Mouse (Mus musculus): ENCODE data around the gene Usp1. TPM values are rescaled to one million over a fixed set of nuclear protein-coding genes. Genes with fewer than 3 reads are reported as not detected.
A peak's percentile ranks its signal among the peaks of the same experiment; 100 is the strongest.

The Usp1 gene
- polyA plus RNA-seq (2015; fragmentation: Nextera tagmentation; extraction: Ambion mirVana), result 66.6 and 82.6 TPM in 2 replicates

DNA sequence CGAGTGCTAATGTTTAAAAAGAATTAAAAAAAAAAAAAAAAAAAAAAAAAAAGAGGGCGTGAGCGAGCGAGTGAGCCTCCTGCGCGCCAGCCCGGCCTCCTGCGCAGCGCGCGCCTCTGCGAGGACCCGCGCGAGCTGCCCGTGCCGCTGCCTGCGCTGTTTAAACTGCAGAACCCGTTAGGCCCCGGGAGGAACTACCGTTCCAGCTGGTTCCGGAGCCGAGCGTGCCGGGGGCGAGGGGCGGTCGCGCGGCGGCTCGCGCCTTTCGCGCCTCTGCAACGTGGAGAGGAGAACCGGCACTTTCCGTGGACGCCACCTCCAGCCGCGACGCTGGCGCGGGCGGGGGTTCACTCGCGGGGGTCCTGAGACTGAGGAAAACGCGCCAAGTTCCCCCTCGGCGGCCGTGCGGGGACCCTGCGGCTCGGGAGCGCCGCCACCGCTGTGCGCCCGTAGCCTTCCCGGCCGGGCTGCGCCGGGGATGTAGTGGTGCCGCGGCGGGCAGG, at the start of gene Usp1:
TSS of gene Usp1 (plus strand) at position 243 of the 503 bp plus-strand sequence.
- peak within 1 kb of the TSS; percentile 97 for H3K4me3 ChIP-seq

GRCm38 (mm10) chr4:98882706-98883105, 40.9 kb upstream of the Usp1 start:
- no peak for ATAC-seq (ENCODE audit: insufficient number of reproducible peaks, low FRiP score, low TSS enrichment, low read depth)
- WGBS, result 64% methylated on average over 3 of the region's 3 CpGs

More for the DNA sequence above, at the start of gene Usp1:
- peak; percentile 42 for ATAC-seq (ENCODE audit: insufficient number of reproducible peaks, low FRiP score, low TSS enrichment, low read depth)
- H3K36me3 ChIP-seq, result no peaks in the 10 kb centered on the region
- no peaks in the 10 kb centered on the region for H3K9me3 ChIP-seq
- peaks cover 15% of the 10 kb centered on the region for H3K4me1 ChIP-seq
- under 1% methylated on average over 65 of the region's 67 CpGs for WGBS
- peak within 1 kb of the TSS; percentile 76 for H3K9ac ChIP-seq
- H3K27ac ChIP-seq, result peak within 1 kb of the TSS; percentile 100
- H3K27me3 ChIP-seq, result no peaks in the 10 kb centered on the region
- H3K4me2 ChIP-seq, result peak within 1 kb of the TSS; percentile 67

GRCm38 (mm10) chr4:98886377-98886776, 37.2 kb upstream of the Usp1 start:
- Histone ChIP-seq H3K4me1 (no peaks in the 10 kb centered on the region), H3K9me3 (no peaks in the 10 kb centered on the region), H3K4me3 (no peak overlapping the region), H3K9ac (no peak overlapping the region), H3K27me3 (no peaks in the 10 kb centered on the region), H3K36me3 (no peaks in the 10 kb centered on the region), H3K4me2 (no peak overlapping the region), H3K27ac (no peak overlapping the region)
- whole genome bisulfite sequencing, result 71% methylated on average over 4 of the region's 4 CpGs
- no peak for ATAC-seq (ENCODE audit: insufficient number of reproducible peaks, low FRiP score, low TSS enrichment, low read depth)

More at GRCm38 (mm10) chr4:98882706-98883105, 40.9 kb upstream of the Usp1 start:
- no peak overlapping the region for H3K4me2 ChIP-seq
- H3K27ac ChIP-seq, result no peak overlapping the region
- no peak overlapping the region for H3K4me3 ChIP-seq
- H3K27me3 ChIP-seq, result no peaks in the 10 kb centered on the region
- no peaks in the 10 kb centered on the region for H3K9me3 ChIP-seq
- no peaks in the 10 kb centered on the region for H3K4me1 ChIP-seq
- no peaks in the 10 kb centered on the region for H3K36me3 ChIP-seq
- no peak overlapping the region for H3K9ac ChIP-seq

- no peak overlapping the region for H3K4me3 ChIP-seq
- no peak for ATAC-seq (ENCODE audit: insufficient number of reproducible peaks, low FRiP score, low TSS enrichment, low read depth)
- 16% methylated on average over 10 of the region's 10 CpGs for WGBS
Observed at GRCm38 (mm10) chr4:98887148-98887547, 36.5 kb upstream of the Usp1 start.

DNA sequence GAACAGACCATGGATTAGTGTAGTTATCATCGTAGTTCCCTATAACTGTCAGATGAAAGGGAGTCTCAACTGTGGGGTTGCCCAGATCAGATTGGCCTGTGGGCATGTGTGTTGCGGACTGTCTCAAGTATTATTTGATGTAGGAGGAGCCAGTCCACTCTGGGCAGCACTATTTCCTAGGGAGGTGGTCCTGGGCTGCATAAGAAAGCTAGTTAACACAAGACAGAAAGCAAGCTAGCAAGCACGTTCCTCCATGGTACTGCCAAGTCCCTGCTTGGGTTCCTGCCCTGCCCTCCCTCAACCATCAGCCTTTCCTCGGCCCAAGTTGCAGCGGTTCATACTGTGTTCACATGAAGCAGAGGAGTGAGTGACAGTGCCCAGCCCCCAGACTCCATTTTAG, 13.4 kb upstream of the Usp1 start:
- Histone ChIP-seq H3K36me3 (no peaks in the 10 kb centered on the region), H3K9me3 (no peaks in the 10 kb centered on the region), H3K27ac (no peak overlapping the region), H3K4me2 (no peak overlapping the region), H3K4me1 (no peaks in the 10 kb centered on the region), H3K4me3 (no peak overlapping the region), H3K27me3 (no peaks in the 10 kb centered on the region), H3K9ac (no peak overlapping the region)
- 81% methylated on average over 5 of the region's 5 CpGs for WGBS
- ATAC-seq (ENCODE audit: insufficient number of reproducible peaks, low FRiP score, low TSS enrichment, low read depth), result no peak

More at GRCm38 (mm10) chr4:98887148-98887547, 36.5 kb upstream of the Usp1 start:
- Histone ChIP-seq H3K4me1 (no peaks in the 10 kb centered on the region), H3K27me3 (no peaks in the 10 kb centered on the region), H3K27ac (no peak overlapping the region), H3K4me2 (no peak overlapping the region), H3K9ac (no peak overlapping the region), H3K36me3 (no peaks in the 10 kb centered on the region), H3K9me3 (no peaks in the 10 kb centered on the region)

- no peak overlapping the region for H3K4me2 ChIP-seq
- H3K9me3 ChIP-seq, result no peaks in the 10 kb centered on the region
- H3K27me3 ChIP-seq, result no peaks in the 10 kb centered on the region
- H3K4me3 ChIP-seq, result no peak overlapping the region
- no peak overlapping the region for H3K9ac ChIP-seq
- ATAC-seq (ENCODE audit: insufficient number of reproducible peaks, low FRiP score, low TSS enrichment, low read depth), result no peak
- H3K4me1 ChIP-seq, result peaks cover 4% of the 10 kb centered on the region; the same call in 1 of the 2 replicates
- H3K27ac ChIP-seq, result no peak overlapping the region
- WGBS, result 32% methylated on average over 2 of the region's 2 CpGs
- H3K36me3 ChIP-seq, result no peaks in the 10 kb centered on the region
Observed at GRCm38 (mm10) chr4:98917724-98918123, 5.9 kb upstream of the Usp1 start.

DNA sequence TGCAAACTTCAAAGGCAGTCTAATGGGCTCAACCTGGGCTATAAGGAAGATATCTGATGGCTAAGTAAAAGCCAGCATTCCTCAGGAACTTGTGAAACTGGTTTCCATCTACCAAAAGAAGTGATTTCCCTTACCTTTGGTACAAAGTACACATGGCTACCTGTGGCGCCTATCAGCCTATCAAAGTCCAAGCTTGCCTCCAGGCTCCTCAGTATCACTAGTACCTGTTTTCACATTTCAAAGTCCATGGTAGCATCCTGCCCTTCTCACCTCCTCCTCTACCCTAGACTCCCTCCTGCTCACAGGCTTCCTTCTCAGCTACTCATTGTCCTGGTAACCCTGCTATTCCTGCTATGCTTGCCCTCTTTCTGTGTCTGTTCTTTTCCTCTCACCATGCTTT, 5.4 kb upstream of the Usp1 start:
- Histone ChIP-seq H3K4me2 (no peak overlapping the region), H3K36me3 (no peaks in the 10 kb centered on the region), H3K9ac (no peak overlapping the region), H3K4me1 (peaks cover 4% of the 10 kb centered on the region; the same call in 1 of the 2 replicates), H3K27me3 (no peaks in the 10 kb centered on the region), H3K4me3 (no peak overlapping the region), H3K27ac (no peak overlapping the region), H3K9me3 (no peaks in the 10 kb centered on the region)
- no peak for ATAC-seq (ENCODE audit: insufficient number of reproducible peaks, low FRiP score, low TSS enrichment, low read depth)
- 77% methylated on average over 1 of the region's 1 CpGs for WGBS

- Histone ChIP-seq H3K27me3 (no peaks in the 10 kb centered on the region), H3K4me2 (no peak overlapping the region), H3K4me1 (peaks cover 13% of the 10 kb centered on the region), H3K9ac (no peak overlapping the region), H3K4me3 (no peak overlapping the region), H3K36me3 (no peaks in the 10 kb centered on the region), H3K27ac (no peak overlapping the region), H3K9me3 (no peaks in the 10 kb centered on the region)
- ATAC-seq (ENCODE audit: insufficient number of reproducible peaks, low FRiP score, low TSS enrichment, low read depth), result no peak
- 93% methylated on average over 4 of the region's 4 CpGs for WGBS
Observed at GRCm38 (mm10) chr4:98920896-98921295, 2.7 kb upstream of the Usp1 start.

- no peaks in the 10 kb centered on the region for H3K36me3 ChIP-seq
- peaks cover 15% of the 10 kb centered on the region for H3K4me1 ChIP-seq
- no peaks in the 10 kb centered on the region for H3K27me3 ChIP-seq
- ATAC-seq (ENCODE audit: insufficient number of reproducible peaks, low FRiP score, low TSS enrichment, low read depth), result no peak
- H3K27ac ChIP-seq, result peak overlapping the region; percentile 98
- peak overlapping the region; percentile 66 for H3K9ac ChIP-seq
- no peaks in the 10 kb centered on the region for H3K9me3 ChIP-seq
- H3K4me3 ChIP-seq, result peak overlapping the region; percentile 97
- H3K4me2 ChIP-seq, result peak overlapping the region; percentile 67
- WGBS, result 13% methylated on average over 18 of the region's 18 CpGs
Observed at GRCm38 (mm10) chr4:98922061-98922642, 1.5 kb upstream of the Usp1 start.

DNA sequence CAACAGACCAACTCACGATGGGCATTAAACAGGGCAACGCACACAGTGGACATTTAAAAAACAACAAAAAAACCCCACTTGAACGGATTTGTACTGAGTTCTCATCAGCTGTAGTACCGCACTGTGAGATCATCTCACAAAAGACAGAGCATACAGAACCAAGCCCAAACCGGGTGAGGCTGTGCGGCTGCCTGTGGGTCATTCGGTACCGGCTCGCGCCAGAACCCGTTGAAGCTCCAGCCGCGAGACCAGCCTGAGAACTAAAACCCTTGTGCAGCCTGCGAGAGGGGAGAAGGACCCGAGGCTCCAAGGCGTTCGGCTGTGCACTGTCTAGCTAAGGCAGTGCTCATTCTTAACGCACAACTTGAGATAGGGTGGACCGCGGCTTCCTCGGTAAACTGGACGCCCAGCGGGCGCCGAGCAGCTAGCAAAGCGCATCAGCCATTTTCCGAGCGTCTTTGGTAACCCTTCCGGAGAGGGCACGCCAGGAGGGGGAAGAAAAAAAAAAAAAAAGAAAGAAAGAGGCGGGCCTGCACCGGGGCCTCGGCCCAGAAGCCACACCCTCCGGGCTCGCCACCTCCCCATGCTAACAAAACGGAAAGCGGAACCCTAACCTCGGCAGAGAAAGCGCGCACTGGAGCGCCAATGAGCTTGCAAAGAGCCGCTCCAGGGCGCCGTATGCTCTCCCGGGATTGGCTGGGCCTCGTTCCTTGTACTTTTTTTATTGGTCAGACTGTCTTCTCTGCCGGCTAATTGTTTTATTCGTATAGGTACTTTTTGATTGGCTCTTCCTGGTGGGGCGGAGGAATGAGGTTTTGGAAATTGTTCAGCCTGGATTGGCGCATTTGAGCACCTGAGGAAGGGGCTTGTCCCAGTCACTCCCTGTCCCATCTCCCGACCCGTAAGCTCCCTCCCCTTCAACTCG, 705 bp upstream of the Usp1 start:
- Histone ChIP-seq H3K4me3 (peak overlapping the region; percentile 97), H3K36me3 (no peaks in the 10 kb centered on the region), H3K4me1 (peaks cover 15% of the 10 kb centered on the region), H3K9ac (peak overlapping the region; percentile 66), H3K4me2 (peak overlapping the region; percentile 67), H3K27me3 (no peaks in the 10 kb centered on the region), H3K27ac (peak overlapping the region; percentile 100), H3K9me3 (no peaks in the 10 kb centered on the region)
- ATAC-seq (ENCODE audit: insufficient number of reproducible peaks, low FRiP score, low TSS enrichment, low read depth), result peak; percentile 98
- under 1% methylated on average over 52 of the region's 53 CpGs for WGBS

DNA sequence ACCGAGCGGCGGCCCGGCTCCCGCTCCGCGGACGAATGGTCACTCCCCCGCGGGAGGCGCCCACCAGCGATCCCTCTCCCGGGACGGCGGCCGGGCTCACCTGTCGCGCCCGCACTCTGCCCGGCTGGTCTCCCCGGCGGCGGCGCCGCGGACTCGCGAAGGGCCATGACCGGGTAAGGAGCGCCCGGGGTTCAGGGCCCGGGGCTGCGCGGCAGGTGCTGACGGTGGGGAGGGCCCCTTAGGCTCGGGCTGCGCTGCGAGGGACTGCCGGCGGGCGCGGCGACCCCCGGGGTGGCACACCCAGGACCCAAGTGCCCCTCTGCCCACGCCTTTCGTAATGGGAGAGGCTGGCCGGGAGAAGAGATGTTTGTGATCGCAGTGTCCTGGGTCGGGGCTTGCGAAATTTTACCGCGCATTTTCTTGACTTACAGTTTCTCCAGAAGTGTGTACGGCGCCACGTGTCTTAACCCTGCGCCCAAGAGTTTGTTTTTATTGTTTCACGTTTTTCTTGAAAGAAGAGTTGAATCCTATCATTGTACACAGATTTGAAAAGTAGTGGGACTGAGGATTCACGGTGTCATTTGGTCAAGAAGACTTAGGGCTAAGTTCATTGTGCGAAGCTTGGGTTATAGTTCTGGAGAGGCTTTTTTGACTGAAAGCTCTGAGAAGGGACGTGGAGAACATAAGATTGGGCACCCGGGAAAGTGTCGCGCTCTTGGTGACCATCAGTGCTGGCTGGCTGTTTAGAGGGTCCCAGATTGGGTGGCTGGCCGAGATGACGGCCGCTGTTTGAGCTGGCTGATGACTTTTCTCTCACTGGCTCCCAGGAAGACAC, 678 bp downstream of the Usp1 start:
- Histone ChIP-seq H3K9ac (peak overlapping the region; percentile 76), H3K27ac (peak overlapping the region; percentile 100), H3K4me1 (peaks cover 15% of the 10 kb centered on the region), H3K4me3 (peak overlapping the region; percentile 97), H3K9me3 (no peaks in the 10 kb centered on the region), H3K36me3 (no peaks in the 10 kb centered on the region; the same call in 1 of the 2 replicates), H3K4me2 (peak overlapping the region; percentile 55), H3K27me3 (no peaks in the 10 kb centered on the region)
- under 1% methylated on average over 55 of the region's 66 CpGs for WGBS
- ATAC-seq (ENCODE audit: insufficient number of reproducible peaks, low FRiP score, low TSS enrichment, low read depth), result no peak; the same call in 1 of the 2 replicates

Measured in limb, embryonic 15.5 days (tissue).